Mouse (Mus musculus) lung, embryonic 16.5 days (tissue): ENCODE results near the gene Lpar6. TPM values are rescaled to one million over a fixed set of nuclear protein-coding genes. Genes with fewer than 3 reads are reported as not detected.

ENCODE experiments used
- ATAC-seq: fragments of 200-750 bp; cut with Nextera tagmentation; 2 replicates; pipeline ENCODE4 v1.8.0; 2017; ENCODE audit warnings: low read depth, mild to moderate bottlenecking, moderate library complexity
- H3K27ac ChIP-seq: fragments of 300-500 bp; sonication (generic); 2 replicates; pipeline ENCODE4 v1.5.1; 2014; ENCODE audit warnings: mild to moderate bottlenecking, control low read depth, low read length
- H3K27me3 ChIP-seq: fragments of 300-500 bp; sonication (generic); 2 replicates; pipeline ENCODE4 v1.6.1; 2014; ENCODE audit warnings: low read depth, low read length, mixed read lengths; ENCODE audit not compliant: control insufficient read depth, insufficient read depth
- H3K36me3 ChIP-seq: fragments of 300-500 bp; sonication (generic); 2 replicates; pipeline ENCODE4 v1.6.1; 2014; ENCODE audit warnings: low read length; ENCODE audit not compliant: control insufficient read depth, insufficient read depth
- H3K4me1 ChIP-seq: fragments of 300-500 bp; sonication (generic); replicated peaks from 2 replicates; pipeline ENCODE4 v1.6.1; 2014; ENCODE audit warnings: low read length, mixed read lengths; ENCODE audit not compliant: control insufficient read depth, insufficient read depth
- H3K4me2 ChIP-seq: fragments of 300-500 bp; sonication (generic); 2 replicates; pipeline ENCODE4 v1.6.1; 2014; ENCODE audit warnings: low read depth, low read length, control low read depth
- H3K4me3 ChIP-seq: fragments of 300-500 bp; sonication (generic); 2 replicates; pipeline ENCODE4 v1.5.1; 2014; ENCODE audit warnings: mild to moderate bottlenecking, low read length, control low read depth
- H3K9ac ChIP-seq: fragments of 300-500 bp; sonication (generic); 2 replicates; pipeline ENCODE4 v1.6.1; 2014; ENCODE audit warnings: low read length, control low read depth
- H3K9me3 ChIP-seq: fragments of 300-500 bp; sonication (generic); 2 replicates; pipeline ENCODE4 v1.6.1; 2016; ENCODE audit warnings: low read length; ENCODE audit not compliant: control insufficient read depth
- WGBS: fragments of 180-500 bp; shearing (Covaris S2); extraction: QIAGEN DNeasy Blood & Tissue Kit; methylation state at CpG from one replicate; pipeline ENCODE4 v1.1.7; 2014; 5-methylcytosine and 5-hydroxymethylcytosine counted together
- microRNA counts: library from miRNA; unstranded; fragments of <30 nt; microRNA quantifications from one replicate; lab custom pipeline; 2016
- microRNA-seq: library from miRNA; unstranded; fragments of <30 nt; microRNA quantifications from one replicate; pipeline ENCODE4, GENCODE M21; 2016
- polyA plus RNA-seq: library from polyadenylated mRNA; unstranded; fragments of >200 nt; fragmentation: Nextera tagmentation; extraction: Ambion mirVana; gene quantifications from 2 replicates; pipeline ENCODE4 v1.2.1, GENCODE M21; 2015

Gene Lpar6
- polyA plus RNA-seq, 1 experiment from 2014 or later = 13.7 TPM

- Histone ChIP-seq H3K27ac (no peak overlapping the region), H3K9ac (no peak overlapping the region), H3K4me1 (no peaks in the 10 kb centered on the region), H3K4me2 (no peak overlapping the region), H3K9me3 (no peaks in the 10 kb centered on the region), H3K36me3 (no peaks in the 10 kb centered on the region), H3K27me3 (no peaks in the 10 kb centered on the region), H3K4me3 (no peak overlapping the region)
- no peak for ATAC-seq
- 75% methylated on average over 6 of the region's 6 CpGs for WGBS
These were observed 41.4 kb downstream of the Lpar6 start for GRCm38 (mm10) chr14:73279096-73279495.

GRCm38 (mm10) chr14:73280996-73281395 is 43.3 kb downstream of the Lpar6 start:
- 26% methylated on average over 1 of the region's 1 CpGs for WGBS
- no peaks in the 10 kb centered on the region for H3K36me3 ChIP-seq
- H3K4me3 ChIP-seq = no peak overlapping the region
- no peaks in the 10 kb centered on the region for H3K9me3 ChIP-seq
- no peak overlapping the region for H3K4me2 ChIP-seq
- H3K4me1 ChIP-seq = no peaks in the 10 kb centered on the region
- H3K9ac ChIP-seq = no peak overlapping the region
- H3K27me3 ChIP-seq = no peaks in the 10 kb centered on the region
- no peak for ATAC-seq
- no peak overlapping the region for H3K27ac ChIP-seq

- no peak overlapping the region for H3K4me2 ChIP-seq
- H3K4me1 ChIP-seq = no peaks in the 10 kb centered on the region
- no peak overlapping the region for H3K9ac ChIP-seq
- no peak overlapping the region for H3K27ac ChIP-seq
- H3K36me3 ChIP-seq = no peaks in the 10 kb centered on the region
- no peaks in the 10 kb centered on the region for H3K9me3 ChIP-seq
- H3K27me3 ChIP-seq = no peaks in the 10 kb centered on the region
- no peak for ATAC-seq
- H3K4me3 ChIP-seq = no peak overlapping the region
- 86% methylated on average over 2 of the region's 2 CpGs for WGBS
These were observed 52.2 kb downstream of the Lpar6 start for GRCm38 (mm10) chr14:73289915-73290314.

- Histone ChIP-seq H3K4me2 (no peak overlapping the region), H3K36me3 (no peaks in the 10 kb centered on the region), H3K4me3 (no peak overlapping the region), H3K9ac (no peak overlapping the region), H3K27me3 (no peaks in the 10 kb centered on the region), H3K27ac (no peak overlapping the region), H3K4me1 (no peaks in the 10 kb centered on the region), H3K9me3 (no peaks in the 10 kb centered on the region)
- ATAC-seq = no peak
- WGBS = 71% methylated on average over 1 of the region's 1 CpGs
These were observed 54.7 kb downstream of the Lpar6 start for GRCm38 (mm10) chr14:73292434-73292833.

MicroRNAs within 50 kb of the gene (microRNA counts, 519-probe panel; counts per million panel counts)
- not detected for microRNA mmu-miR-687 (lab: Ali Mortazavi, UCI)

Small RNA genes lying within 50 kb of the gene (microRNA-seq; reads per million reads assigned to microRNA genes)
- gene Mir687 = not detected

Other genes starting within 250 kb of the Lpar6 start
- gene Cysltr2, start 188.8 kb upstream of the Lpar6 start, polyA plus RNA-seq = 0.60 and 1.2 TPM in 2 replicates
- gene Rcbtb2, start 114.9 kb upstream of the Lpar6 start, polyA plus RNA-seq = 99.7 and 101 TPM in 2 replicates
- 14.4 and 15.6 TPM in 2 replicates for gene Rb1, start 87.9 kb downstream of the Lpar6 start, polyA plus RNA-seq
- 1,001 and 1,063 TPM in 2 replicates for gene Itm2b, start 147.4 kb downstream of the Lpar6 start, polyA plus RNA-seq